Mouse (Mus musculus) embryonic fibroblast, embryonic 13.5 days (primary cell): ENCODE results near the gene Fam163b.

Experiments
- CTCF ChIP-seq: IDR thresholded peaks from 2 replicates; pipeline ENCODE4 v1.5.1; 2011; ENCODE audit warnings: mild to moderate bottlenecking, control low read depth, low read length, moderate library complexity, borderline replicate concordance; ENCODE audit not compliant: insufficient read depth
- POLR2A ChIP-seq: IDR thresholded peaks from 2 replicates; pipeline ENCODE4 v1.6.1; 2011; ENCODE audit warnings: low read depth, mild to moderate bottlenecking, control low read depth, low read length, moderate library complexity

- no peak for TF ChIP-seq CTCF
- no peak for TF ChIP-seq POLR2A
Observed at GRCm38 (mm10) chr2:27074804-27075203, 67.5 kb downstream of the Fam163b start.
